Mouse (Mus musculus) heart, postnatal 36 days (tissue): ENCODE measurements around the gene Atf7. TPM values are rescaled to one million over a fixed set of nuclear protein-coding genes. Genes with fewer than 3 reads are reported as not detected.
"Not testable (repeated sequence)": the region's sequence is repeated elsewhere in the genome, so short reads cannot be mapped to it uniquely, and the experiment has no call there.

ENCODE experiments used
- DNase-seq, 2 experiments: peaks; one replicate each; pipeline ENCODE4 v3.0.0; 2021 to 2022
- intact Hi-C: fragments of 180-260 bp; cut with DNase I; formaldehyde crosslinking; loops from one replicate; pipeline ENCODE4 v1.15.1; 2025
- total RNA-seq, 2 experiments: library from RNA; stranded (reverse); gene quantifications; 2 replicates each; pipeline ENCODE4 v1.2.3; 2021

Atf7 gene
- total RNA-seq, 2 experiments from 2014 or later, result 52.3 to 56.5 TPM

DNA sequence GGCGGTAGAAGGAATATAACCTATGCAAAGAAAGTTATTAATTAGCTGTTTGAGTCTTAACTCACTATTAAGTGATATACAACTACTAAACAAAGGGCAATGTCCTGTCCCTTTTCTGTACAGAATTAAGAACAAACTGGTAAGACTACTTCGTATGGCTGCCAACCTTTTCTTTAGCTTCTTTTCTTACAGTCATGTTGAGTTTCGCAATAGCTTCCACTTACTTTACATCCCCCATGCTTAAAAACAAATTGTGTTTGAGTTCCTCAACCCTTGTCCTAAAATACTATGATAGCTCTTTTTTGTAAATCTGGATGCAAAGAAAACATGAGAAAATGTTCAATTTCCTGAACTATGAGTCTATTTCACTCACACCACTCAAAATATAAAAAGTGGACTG, 2.1 kb downstream of the Atf7 start:
- no peak for DNase-seq
- intact Hi-C loops, result no loop called here

DNA sequence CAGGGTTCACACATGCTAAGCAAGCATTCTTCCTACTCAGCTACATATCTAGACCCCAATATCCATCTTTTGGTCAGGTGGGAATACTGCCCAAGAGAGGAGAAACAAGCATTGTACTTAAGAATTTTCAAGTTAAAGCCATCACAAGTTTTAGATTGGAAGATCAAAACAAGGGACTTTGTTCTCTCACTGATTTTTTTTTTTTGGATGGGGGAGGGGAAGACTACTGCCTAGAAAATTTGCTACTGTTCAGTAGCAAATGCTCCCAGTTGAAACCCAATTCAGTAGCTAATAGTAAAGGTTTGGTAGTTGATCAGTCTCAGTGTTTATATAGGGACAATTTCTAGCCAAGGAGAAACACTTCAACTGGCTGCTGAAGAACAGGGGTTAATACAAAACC, 2.7 kb downstream of the Atf7 start:
- intact Hi-C loops, result no loop called here

DNA sequence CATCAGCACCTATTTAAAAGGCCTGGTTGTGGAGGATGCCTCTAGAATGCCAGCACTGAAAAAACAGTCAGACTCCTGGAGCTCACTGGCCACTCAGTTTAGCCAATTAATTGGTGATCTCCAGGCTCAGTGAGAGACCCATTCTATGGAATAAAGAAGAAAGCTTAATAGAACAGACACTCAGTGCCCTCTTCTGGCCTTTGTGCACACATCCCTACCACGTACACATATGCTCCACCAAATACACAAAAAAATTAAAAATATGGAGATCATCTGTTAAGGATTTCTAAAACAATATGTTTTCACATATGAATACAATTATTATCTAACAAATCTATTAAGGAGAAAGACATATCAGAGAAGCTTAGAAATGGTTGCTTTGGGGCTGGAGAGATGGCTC, 4.5 kb downstream of the Atf7 start:
- no peak for DNase-seq
- intact Hi-C loops, result no loop called here

More for the DNA sequence above, 2.7 kb downstream of the Atf7 start:
- DNase-seq, result no peak

DNA sequence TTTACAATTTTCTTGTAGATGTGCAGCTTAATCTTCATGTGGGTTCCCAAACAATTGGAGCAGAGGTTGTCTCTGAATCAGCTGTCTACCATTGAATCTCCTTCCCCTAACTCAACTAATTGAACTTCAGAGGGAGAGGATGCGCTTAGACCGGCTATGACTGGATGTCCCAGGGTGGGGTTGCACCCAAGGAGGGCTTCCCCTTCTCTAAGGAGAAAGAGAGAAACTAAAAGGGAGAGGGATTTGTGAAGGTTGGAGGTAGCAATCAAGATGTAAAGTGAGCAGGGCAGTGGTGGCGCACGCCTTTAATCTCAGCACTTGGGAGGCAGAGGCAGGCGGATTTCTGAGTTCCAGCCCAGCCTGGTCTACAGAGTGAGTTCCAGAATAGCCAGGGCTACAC, 5.8 kb downstream of the Atf7 start:
- DNase-seq, result no peak
- intact Hi-C loops, result no loop called here

DNA sequence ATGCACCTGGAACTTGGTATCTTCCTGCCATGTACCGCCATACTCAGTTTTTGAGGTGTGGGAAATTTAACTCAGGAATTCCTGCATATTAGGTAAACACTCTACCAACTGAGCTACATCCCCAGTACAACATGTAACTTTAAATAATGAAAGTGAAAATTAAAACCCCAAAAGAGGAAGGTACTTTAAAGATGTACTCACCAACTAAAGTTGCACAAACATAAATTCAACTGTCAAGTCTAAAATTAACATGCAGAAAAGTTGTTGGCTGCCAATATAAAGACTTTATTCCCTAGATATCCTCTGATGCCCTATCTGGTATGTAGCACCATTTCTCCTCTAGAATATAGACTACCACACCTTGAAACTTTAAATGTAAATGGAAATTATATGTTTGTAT, 7.6 kb downstream of the Atf7 start:
- intact Hi-C loops, result no loop called here

DNA sequence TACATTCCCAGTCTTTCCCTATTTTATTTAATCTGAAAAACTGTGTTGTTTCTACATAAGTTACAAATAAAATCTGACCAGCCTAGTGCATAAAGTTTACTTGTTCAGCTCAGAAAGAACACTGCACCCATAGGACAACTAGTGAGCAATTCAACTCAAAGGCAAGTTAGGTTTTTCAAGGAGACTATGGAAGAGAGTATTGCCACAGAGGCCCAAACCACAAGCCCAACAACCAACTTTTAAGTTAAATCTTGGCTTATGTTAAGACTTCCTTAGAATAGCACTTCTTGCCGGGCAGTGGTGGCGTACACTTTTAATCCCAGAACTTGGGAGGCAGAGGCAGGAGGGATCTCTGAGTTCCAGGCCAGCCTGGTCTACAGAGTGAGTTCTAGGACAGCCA, 9.1 kb downstream of the Atf7 start:
- intact Hi-C loops, result no loop called here
- no peak for DNase-seq

More for the DNA sequence above, 7.6 kb downstream of the Atf7 start:
- DNase-seq, result no peak

DNA sequence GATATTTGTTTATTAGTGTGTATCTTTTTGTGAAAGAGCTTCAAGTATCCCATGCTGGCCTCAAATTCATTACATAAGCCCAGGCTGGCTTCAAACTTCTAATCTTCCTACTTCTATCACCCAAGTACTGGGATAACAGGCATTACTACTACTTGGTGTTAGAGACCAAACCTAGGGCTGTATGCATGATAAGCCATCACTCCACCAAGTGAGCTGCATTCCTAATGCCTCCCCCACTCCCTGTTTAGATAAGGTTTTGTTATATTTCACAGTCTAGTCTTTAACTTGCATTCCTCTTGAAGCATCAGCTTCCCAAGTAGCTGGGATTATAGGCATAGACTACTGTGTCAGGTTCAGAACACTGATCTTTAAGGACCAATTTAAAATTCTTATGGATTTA, 11.0 kb downstream of the Atf7 start:
- intact Hi-C loops, result no loop called here
- no peak for DNase-seq

DNA sequence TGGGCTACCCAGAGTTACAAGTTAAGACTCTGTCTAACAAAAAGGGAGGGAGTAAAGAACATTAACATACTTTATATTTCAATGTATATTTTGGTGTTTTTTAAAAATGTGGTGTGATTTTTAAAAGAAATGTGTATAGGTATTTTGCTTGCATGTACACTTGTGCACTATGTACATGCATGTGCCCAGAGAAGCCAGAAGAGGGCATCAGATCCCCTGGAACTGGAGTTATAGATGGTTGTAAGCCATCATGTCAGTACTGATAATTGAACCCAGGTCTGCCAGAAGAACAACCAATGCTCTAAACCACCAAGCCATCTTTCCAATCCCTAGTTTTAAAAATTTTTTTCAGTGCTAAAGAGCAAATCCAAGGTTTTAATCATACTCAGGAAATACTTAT, 12.3 kb downstream of the Atf7 start:
- intact Hi-C loops, result no loop called here

DNA sequence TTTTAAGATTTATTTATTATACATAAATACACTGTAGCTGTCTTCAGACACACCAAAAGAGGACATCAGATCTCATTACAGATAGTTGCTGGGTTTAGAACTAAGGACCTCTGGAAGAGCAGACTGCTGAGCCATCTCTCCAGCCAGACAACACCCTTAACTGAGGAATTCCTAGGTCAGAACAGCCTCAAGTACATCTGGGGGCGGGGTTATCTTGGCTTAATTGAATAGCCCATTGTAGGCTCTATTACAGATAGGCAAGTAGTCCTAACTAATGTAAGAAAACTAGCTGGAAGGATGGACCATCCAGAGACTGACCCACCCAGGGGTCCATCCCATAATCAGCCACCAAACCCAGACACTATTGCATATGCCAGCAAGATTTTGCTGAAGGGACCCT, 16.7 kb downstream of the Atf7 start:
- intact Hi-C loops, DNase-seq: not testable (repeated sequence)

More for the DNA sequence above, 12.3 kb downstream of the Atf7 start:
- DNase-seq, result no peak

DNA sequence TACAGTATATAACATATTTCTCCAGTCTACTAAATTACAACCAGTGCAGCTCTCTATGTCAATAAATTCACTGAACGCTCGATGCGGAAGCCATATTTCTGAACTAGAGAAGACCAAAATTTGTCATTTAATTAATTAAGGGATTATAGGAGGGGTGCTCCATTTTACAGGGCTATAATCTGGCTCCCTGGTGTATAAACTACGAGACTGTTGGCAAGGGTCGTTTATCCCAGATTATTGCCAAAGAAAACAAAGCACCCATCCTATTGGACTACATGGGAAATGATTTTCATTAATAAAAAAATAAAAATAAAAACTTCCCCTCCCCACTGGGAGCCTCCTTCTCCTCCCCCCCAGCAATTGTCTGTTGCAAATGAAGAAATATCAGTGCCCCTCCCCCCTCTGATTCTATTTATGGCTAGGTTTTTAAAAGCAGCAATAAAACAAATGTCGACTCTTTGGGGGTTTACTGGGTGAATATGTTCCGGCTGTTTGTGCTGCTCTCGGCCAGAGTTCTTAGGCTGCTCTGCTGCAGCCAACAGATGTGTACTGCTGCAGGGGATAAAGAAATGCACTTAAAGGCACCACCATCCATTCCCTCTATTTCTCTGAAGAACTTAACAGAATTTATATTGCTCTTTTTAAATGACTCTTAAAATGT, 31.1 kb downstream of the Atf7 start:
- no peak for DNase-seq
- intact Hi-C loops, result loop anchor here (5.0 kb wide), 1 partner anchor 33 kb away; the partner anchor contains the start of genes Atf7 and Gm28047

DNA sequence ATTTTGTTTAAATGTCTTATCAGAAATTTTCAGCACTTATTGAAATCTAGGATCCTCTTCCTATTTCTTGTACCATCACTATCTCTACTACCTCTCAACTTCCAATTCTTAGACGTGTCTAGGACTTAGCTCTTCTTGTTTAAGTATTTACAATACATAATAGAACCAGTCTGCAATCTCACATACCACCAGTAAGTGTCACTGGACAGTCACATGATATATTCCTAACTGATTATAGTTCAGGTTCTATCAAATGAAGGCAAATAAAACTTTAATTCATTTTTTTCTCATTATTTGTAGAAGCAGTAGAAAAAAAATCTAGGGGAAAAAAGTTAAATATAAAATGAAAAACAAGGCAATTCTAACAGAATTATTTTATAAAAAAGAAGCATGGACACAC, 32.6 kb downstream of the Atf7 start:
- DNase-seq, result no peak
- intact Hi-C loops, result loop anchor here (5.0 kb wide), 1 partner anchor 35 kb away; the partner anchor contains the start of genes Atf7 and Gm28047

DNA sequence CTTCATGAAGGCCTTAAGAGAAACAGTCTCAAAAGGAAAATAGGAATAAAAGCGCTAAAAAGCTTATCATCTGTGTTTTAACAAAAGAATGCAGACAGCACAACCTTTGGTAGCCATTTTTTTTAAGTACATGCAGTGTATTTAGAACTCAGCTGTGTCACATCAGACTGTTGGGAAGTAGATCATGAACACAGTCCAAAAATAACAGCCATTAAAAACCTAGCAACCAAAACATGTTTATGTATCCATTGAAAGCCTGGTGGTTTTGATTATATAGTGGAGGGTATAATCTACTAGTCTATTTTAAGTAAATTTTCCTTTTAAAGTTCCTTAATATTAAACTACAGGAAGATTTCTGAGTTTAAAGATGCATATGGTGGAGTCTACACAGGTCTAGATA, 34.7 kb downstream of the Atf7 start:
- DNase-seq, result no peak
- intact Hi-C loops, result loop anchor here (5.0 kb wide), 1 partner anchor 37 kb away; the partner anchor contains the start of genes Atf7 and Gm28047

DNA sequence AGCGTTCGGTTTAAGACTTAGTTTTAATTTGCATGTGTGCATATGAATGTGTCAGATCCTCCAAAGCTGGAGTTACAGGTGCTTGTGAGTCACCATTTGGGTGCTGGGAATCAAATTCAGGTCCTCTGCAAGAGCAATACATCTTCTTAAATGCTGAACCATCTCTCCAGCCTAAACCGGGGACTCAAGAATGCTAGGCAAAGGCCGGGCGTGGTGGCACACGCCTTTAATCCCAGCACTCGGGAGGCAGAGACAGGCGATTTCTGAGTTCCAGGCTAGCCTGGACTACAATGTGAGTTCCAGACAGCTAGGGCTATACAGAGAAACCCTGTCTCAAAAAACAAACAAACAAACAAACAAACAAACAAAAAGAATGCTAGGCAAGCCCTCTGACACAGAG, 35.4 kb downstream of the Atf7 start:
- intact Hi-C loops, result loop anchor here (5.0 kb wide), 1 partner anchor 37 kb away; the partner anchor contains the start of genes Atf7 and Gm28047
- DNase-seq, result no peak

DNA sequence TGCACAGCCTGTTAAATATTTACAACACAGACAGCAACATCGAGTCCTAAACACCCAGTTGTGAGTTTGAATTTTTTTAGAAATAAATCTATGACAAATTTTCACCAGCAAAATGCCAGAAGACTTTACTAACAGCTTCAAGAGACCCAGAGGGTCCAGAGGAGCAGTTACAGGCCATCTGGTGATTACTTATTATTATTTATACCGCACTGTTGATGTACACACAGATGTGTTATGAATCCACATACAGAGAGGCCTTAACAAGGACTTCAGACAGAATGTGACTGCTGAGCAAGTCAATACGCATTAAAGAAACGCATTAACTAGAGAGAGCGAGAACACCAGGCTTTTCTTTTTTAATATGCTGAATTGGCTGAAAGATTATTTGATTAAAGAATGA, 39.8 kb downstream of the Atf7 start:
- DNase-seq, result no peak
- intact Hi-C loops, result no loop called here

DNA sequence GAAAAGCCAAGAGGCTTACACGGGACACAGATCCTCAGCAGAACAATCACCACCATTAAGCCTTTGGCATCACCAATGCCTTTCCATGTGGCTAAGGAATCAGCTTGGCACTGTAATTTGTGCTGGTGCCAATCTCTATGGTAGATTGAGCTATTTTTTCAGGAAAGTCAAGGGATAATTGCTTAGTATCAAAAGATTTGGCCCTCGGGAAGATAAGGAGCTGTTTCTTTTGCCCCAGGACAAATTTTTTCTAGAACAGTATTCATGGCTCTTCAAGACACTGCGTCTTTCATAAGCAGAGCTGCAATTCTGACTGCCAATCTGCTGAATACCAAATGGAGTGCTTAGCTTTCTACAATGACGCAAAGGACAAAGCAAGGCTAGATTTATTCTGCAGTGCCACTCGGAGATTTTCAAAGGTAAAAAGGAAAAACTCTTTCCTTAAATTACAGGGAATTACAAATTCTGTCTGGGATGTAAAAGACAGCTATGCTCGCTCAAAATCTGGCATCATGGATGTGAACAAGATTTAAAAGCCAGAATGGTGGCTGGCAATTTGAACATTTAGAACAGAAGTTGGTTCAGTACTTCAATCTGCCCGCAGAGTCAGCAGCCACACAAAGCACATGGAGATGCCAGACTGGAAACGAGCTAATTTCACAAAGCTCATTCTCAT, 41.4 kb downstream of the Atf7 start:
- DNase-seq, result no peak
- intact Hi-C loops, result no loop called here

DNA sequence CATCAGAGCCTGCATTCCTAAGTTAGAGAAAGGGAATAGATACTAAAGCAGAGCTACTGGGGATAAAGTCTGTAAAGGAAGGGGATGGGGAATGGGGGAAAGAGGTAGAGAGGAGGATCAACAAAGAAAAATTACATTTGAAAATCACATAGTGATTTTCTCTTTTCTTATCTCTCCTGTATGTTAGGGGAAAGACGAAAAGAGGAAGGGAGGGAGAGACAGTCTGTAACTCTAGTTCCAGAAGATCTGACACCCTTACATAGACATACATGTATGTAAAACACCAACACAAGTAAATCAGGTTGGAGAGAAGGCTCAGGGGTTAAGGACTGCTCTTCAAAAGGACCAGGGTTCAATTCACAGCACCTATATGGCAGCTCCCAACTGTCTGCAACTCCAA, 44.1 kb downstream of the Atf7 start:
- DNase-seq, result no peak
- intact Hi-C loops, result no loop called here

DNA sequence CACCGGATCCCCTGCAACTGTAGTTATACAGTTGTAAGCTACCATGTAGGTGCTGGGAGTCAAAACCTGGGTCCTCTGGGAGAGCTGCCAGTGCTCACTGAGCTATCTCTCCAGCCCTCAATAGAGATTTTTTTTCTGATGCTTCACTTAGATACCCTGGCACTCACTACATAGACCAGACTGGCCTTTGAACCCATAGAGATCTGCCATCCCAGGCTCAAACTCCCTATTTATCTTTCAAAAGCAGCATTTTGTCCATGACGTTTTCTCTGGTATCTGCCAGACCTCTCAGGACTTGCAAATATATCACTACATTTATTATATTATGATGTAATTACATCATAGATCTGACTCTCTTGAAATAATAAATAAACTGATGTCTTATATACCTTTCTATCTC, 46.9 kb downstream of the Atf7 start:
- no peak for DNase-seq
- intact Hi-C loops, result no loop called here

DNA sequence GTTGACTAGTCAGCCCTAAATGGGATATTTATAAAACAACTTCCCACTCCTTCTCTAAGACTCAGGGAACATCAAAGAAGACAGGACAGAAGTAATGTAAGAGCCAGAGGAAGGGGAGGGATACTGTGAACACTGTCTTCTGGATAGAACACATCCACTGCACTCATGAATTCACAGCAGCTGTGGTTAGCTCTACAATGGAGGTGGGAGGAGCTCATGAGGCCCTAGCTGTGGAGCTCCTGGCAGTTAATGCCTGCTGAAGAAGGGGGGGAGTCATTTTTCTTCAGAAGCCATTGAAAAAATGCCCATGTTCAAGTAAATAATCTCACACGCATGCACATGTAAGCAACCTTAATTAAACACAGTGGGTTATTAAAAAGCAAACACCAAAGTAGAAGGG, 48.3 kb downstream of the Atf7 start:
- intact Hi-C loops, result no loop called here
- DNase-seq, result no peak

DNA sequence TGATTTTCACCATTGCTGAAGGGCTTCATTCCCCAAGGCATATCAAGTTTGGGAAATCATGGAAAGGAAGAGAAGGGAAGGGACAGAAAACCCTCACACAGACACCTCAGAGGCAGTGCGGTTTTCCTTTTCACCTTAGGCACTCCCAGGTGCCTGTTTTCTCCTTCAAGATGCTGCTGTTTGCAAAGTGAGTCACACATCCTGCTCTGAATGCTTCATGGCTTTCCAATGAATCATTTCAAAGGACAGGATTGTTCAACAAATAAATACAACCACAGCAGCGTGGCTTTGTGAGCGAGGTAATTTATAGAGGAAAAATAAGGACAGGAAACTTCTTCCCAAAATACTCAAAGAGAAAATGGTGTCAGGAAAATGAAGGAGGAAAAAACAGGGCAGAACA, 53.2 kb downstream of the Atf7 start:
- intact Hi-C loops, result no loop called here
- DNase-seq, result no peak

DNA sequence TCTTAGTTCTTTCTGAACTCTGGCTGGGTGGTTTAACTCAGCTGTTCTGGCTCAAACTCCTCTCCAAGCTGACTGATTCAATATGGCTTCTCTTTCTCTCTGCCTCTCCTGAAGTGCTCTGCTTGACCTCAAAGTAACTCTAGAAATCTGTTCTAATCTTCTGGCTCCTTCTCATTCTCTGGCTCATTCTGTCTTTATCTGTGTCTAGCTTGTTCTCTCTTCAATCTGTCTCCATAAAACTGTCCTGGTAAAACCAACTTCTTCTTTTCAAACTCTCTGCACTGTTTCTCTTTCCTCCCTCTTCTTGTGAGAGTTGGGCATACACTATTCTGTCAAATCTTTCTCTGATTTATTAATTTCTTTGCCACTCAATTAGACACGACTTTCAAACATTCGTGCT, 57.4 kb downstream of the Atf7 start:
- intact Hi-C loops, result no loop called here
- no peak for DNase-seq

DNA sequence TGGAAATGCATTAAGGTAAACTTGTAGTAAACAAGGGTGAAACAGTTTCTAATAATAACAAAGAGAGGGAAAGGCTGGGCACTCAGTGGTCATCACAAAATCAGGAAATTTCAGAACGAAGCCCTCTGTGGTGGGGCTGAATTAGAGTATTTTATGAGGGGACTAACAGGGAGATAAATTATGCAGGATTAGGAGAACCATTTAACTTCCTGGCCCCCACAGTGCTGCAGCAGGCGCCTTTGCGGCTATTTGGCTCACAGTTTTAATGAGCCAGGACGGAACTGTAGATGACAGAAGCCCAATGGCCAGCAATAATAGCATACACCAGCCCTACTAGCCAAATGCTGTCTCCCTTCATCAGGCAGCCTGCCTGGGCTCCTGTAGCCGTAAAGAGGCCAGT, 61.6 kb downstream of the Atf7 start:
- intact Hi-C loops, result no loop called here
- no peak for DNase-seq

DNA sequence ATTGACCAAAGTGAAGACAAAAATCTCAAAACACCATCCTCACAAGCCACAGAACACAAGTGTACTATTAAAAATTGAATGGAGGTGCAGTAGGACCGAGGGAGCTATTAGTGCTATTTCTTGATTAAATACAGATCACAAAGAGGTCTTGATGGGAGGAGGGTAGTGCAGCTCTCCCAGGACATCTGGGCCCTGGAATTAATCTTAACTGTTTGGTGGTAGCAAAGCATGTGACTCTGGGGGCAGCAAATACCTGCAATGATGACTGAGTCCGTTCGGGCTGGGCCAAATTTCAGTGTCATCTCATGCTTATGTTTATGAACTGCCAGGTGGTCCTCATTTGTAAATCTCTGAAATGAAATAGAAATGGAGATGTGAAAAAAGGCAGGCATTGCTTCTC, 62.2 kb downstream of the Atf7 start:
- no peak for DNase-seq
- intact Hi-C loops, result no loop called here
